Mouse (Mus musculus) hematopoietic stem cell, adult 5-6 weeks (primary cell): ENCODE measurements at regions not wholly inside any gene's neighbourhood (a gene's known extent, or its start where the extent isn't known, plus 50 kb on each side); places are given as distances from the start of the nearest gene placed in this dataset.
A peak's percentile ranks its signal among the peaks of the same experiment; 100 is the strongest.

Source experiments
- ATAC-seq, 2 experiments: fragments of 125-278 bp in 1 of 2; replicated peaks in 1 of 2; 2 replicates each; pipeline ENCODE4 v1.8.0; 2016 to 2017; ENCODE audit warnings: inconsistent platforms in 2 of 2, mild to moderate bottlenecking in 2 of 2, moderate number of reproducible peaks in 2 of 2, low read depth in 1 of 2, moderate TSS enrichment in 1 of 2; ENCODE audit not compliant: low FRiP score in 2 of 2, poor library complexity in 2 of 2, severe bottlenecking in 2 of 2, insufficient read depth in 1 of 2, low TSS enrichment in 1 of 2

- ATAC-seq: peak; percentile 53 to 71; a peak in 3 of 4 replicates
Measured at GRCm38 (mm10) chr4:37114424-37114823, 162.9 kb upstream of the Lingo2 start.
